12 mouse cellular contexts compared by ENCODE assay signal in the genomic region with DNA sequence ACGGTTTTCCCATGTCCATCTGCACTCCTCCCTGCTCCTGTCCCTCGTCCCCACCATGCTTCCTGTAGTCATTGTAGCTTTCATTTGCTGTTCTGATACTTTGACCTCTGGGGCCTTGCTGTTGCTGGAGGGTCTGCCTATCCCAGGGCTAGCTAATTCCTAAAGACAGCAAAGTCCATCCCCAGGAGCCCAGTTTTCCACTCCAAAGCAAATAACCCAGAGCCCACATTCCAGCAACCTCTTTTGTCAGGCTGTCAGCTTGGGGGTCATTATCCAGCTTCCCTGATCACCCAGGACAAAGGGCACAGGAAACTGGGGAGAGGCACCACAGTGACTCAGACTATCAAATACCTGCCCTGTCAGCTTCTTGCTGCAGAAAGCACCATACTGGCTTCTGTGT.
DNase-seq lines count a peak whose midpoint lies in the region; ATAC-seq and TF ChIP-seq lines count a peak whose summit lies in the region.
"Had no signal": no experiment of that assay in that cellular context is flagged by ENCODE, and none has a peak within 500 bp of the region (broad histone marks: within the 10 kb centered on the region; RNA-seq: fewer than 3 reads in every experiment).

No protein-coding gene starts in this region.

- peaks cover 3% of the 10 kb centered on the region; the same call in 1 of the 2 replicates for H3K9me3 ChIP-seq in intestine, postnatal 0 days (ENCODE audit: control insufficient read depth)
- H3K9me3 ChIP-seq in liver, embryonic 14.5 days (ENCODE audit: control insufficient read depth, low read length) = no peaks in the 10 kb centered on the region; the same call in 1 of the 2 replicates
- H3K9me3 ChIP-seq: lung, embryonic 15.5 days had no signal

- H3K79me2 ChIP-seq in heart, adult 2 months (replicated peaks; ENCODE audit: control insufficient read depth, insufficient read depth, low read length) = no peaks in the 10 kb centered on the region

- H3K27ac ChIP-seq in heart, adult 2 months = no peak overlapping the region
- H3K27ac ChIP-seq in intestine, postnatal 0 days (ENCODE audit: low read depth, low read length) = peak overlapping the region; percentile 74
- H3K27ac ChIP-seq in liver, embryonic 14.5 days = no peak overlapping the region
- H3K27ac ChIP-seq: lung, embryonic 15.5 days had no signal

- no peak overlapping the region for H3K9ac ChIP-seq in heart, adult 2 months (ENCODE audit: low read depth, low read length)
- H3K9ac ChIP-seq in intestine, postnatal 0 days (ENCODE audit: low read depth, low read length) = no peak overlapping the region
- H3K9ac ChIP-seq in liver, embryonic 14.5 days (replicated peaks) = no peak overlapping the region
- H3K9ac ChIP-seq: lung, embryonic 15.5 days had no signal

- peak; percentile 62 for DNase-seq in heart, adult 11 months
- no peak for DNase-seq in heart, adult 2 months
- DNase-seq in Muller cell, postnatal 12 days (ENCODE audit: inconsistent ontology term) = peak; percentile 38
- peak; percentile 17 to 32 (median 20) for DNase-seq in liver, embryonic 14.5 days (ENCODE audit: low read depth in 3 of 3, low spot score in 3 of 3)
- no peak for DNase-seq in spleen, adult 18-20 months
- DNase-seq in cerebellum, adult 8-10 months = no peak
- DNase-seq in gastrocnemius, postnatal 14 days = no peak
- DNase-seq: cerebellum, postnatal 10 days; heart, postnatal 36 days; thymus, adult 18-20 months had no signal

- no peaks in the 10 kb centered on the region for H3K4me1 ChIP-seq in heart, adult 2 months (ENCODE audit: control insufficient read depth, insufficient read depth, low read length)
- H3K4me1 ChIP-seq in intestine, postnatal 0 days (replicated peaks; ENCODE audit: control insufficient read depth, insufficient read depth, low read length) = peaks cover 3% of the 10 kb centered on the region; the same call in 1 of the 2 replicates
- H3K4me1 ChIP-seq in liver, embryonic 14.5 days (replicated peaks; ENCODE audit: control insufficient read depth in 2 of 2, insufficient read depth in 2 of 2, low read length in 1 of 2) = peaks cover 0 to 12% of the 10 kb centered on the region in 2 experiments; a peak in 2 of 4 replicates

- intact Hi-C loops in heart, adult 2 months (cut with DNase I) = loop anchor here (10.0 kb wide), 1 partner anchor 211 kb away; no protein-coding TSS in a partner anchor
- intact Hi-C loops in gastrocnemius, postnatal 14 days (cut with DNase I; ENCODE audit: low total_unique reads) = no loop called here

- TF ChIP-seq POLR2A in heart, adult 2 months (IDR thresholded peaks at IDR 0.05; ENCODE audit: insufficient read depth, low read depth, low read length) = no peak

- peak; percentile 95 for ATAC-seq in intestine, postnatal 0 days
- peak; percentile 77 for ATAC-seq in liver, embryonic 14.5 days (ENCODE audit: insufficient read depth)

- H3K36me3 ChIP-seq in heart, adult 2 months (ENCODE audit: control insufficient read depth, insufficient read depth, low read length) = no peaks in the 10 kb centered on the region
- no peaks in the 10 kb centered on the region for H3K36me3 ChIP-seq in intestine, postnatal 0 days (ENCODE audit: control insufficient read depth, insufficient read depth)
- no peaks in the 10 kb centered on the region for H3K36me3 ChIP-seq in liver, embryonic 14.5 days (replicated peaks; ENCODE audit: control insufficient read depth, insufficient read depth, low read depth)
- H3K36me3 ChIP-seq: lung, embryonic 15.5 days had no signal

- WGBS in heart, adult 2 months = 43% methylated on average over 2 of the region's 2 CpGs
- WGBS in intestine, postnatal 0 days = 24% methylated on average over 2 of the region's 2 CpGs
- 26% methylated on average over 2 of the region's 2 CpGs for WGBS in liver, embryonic 14.5 days (ENCODE audit: insufficient replicate concordance)

- no peak for TF ChIP-seq EP300 in heart, adult 2 months (IDR thresholded peaks at IDR 0.05; ENCODE audit: insufficient read depth, low read depth, low read length)
- TF ChIP-seq EP300 in liver, embryonic 14.5 days (IDR thresholded peaks at IDR 0.05; ENCODE audit: low read depth) = no peak

- TF ChIP-seq CTCF in heart, adult 2 months (IDR thresholded peaks at IDR 0.05) = no peak
- TF ChIP-seq CTCF in intestine, postnatal 0 days (IDR thresholded peaks at IDR 0.05; ENCODE audit: low read depth) = no peak
- no peak for TF ChIP-seq CTCF in liver, embryonic 14.5 days (IDR thresholded peaks at IDR 0.05; ENCODE audit: low read depth)

- no peaks in the 10 kb centered on the region for H3K27me3 ChIP-seq in heart, adult 2 months (ENCODE audit: control insufficient read depth, insufficient read depth, low read length)
- no peaks in the 10 kb centered on the region for H3K27me3 ChIP-seq in intestine, postnatal 0 days (replicated peaks; ENCODE audit: control insufficient read depth, insufficient read depth, low read length)
- no peaks in the 10 kb centered on the region for H3K27me3 ChIP-seq in liver, embryonic 14.5 days (ENCODE audit: control insufficient read depth, insufficient read depth, low read length)
- H3K27me3 ChIP-seq: lung, embryonic 15.5 days had no signal

- H3K4me3 ChIP-seq in heart, adult 2 months = no peak overlapping the region
- no peak overlapping the region for H3K4me3 ChIP-seq in intestine, postnatal 0 days (ENCODE audit: low read depth, low read length)
- no peak overlapping the region for H3K4me3 ChIP-seq in liver, embryonic 14.5 days (ENCODE audit: insufficient read depth in 1 of 2, low read depth in 2 of 2, low read length in 2 of 2)
- H3K4me3 ChIP-seq: lung, embryonic 15.5 days had no signal

- H3K4me2 ChIP-seq in intestine, postnatal 0 days (replicated peaks; ENCODE audit: low read depth) = peak overlapping the region; percentile 37
- H3K4me2 ChIP-seq in liver, embryonic 14.5 days (ENCODE audit: low read depth) = no peak overlapping the region
- H3K4me2 ChIP-seq: lung, embryonic 15.5 days had no signal

Comparison
In these comparisons a context has a peak if more than half of its experiments do, and no peak if none do; other contexts are left out.
1. DNase-seq: peak in heart, adult 11 months (single experiment), Muller cell, postnatal 12 days (single experiment) and liver, embryonic 14.5 days (3 of 3); none in heart, adult 2 months (0 of 2), spleen, adult 18-20 months (0 of 2), cerebellum, adult 8-10 months (single experiment) and gastrocnemius, postnatal 14 days (single experiment).